ENCODE assay signal across 9 mouse cellular contexts in genomic region chr4:152011171-152011760, GRCm38 (mm10). TPM values are rescaled to one million over a fixed set of nuclear protein-coding genes. Genes with fewer than 3 reads are reported as not detected.
DNase-seq lines count a peak whose midpoint lies in the region; ATAC-seq and TF ChIP-seq lines count a peak whose summit lies in the region.
"Had no signal": no experiment of that assay in that cellular context is flagged by ENCODE, and none has a peak within 500 bp of the region (broad histone marks: within the 10 kb centered on the region; RNA-seq: fewer than 3 reads in every experiment).

No protein-coding gene starts in this region.

- no peak for DNase-seq in heart, adult 11 months
- no peak for DNase-seq in embryo, embryonic 10.5 days (ENCODE audit: low spot score)
- DNase-seq in ovary, postnatal 36 days (ENCODE audit: low spot score), result no peak
- DNase-seq in gastrocnemius, postnatal 10 days, result no peak

- TF ChIP-seq POLR2A in cortical plate, adult 2 months (IDR thresholded peaks at IDR 0.05; ENCODE audit: extremely low read depth, insufficient read depth, low read length), result no peak

- H3K9me3 ChIP-seq in heart, embryonic 13.5 days, result no peaks in the 10 kb centered on the region
- no peaks in the 10 kb centered on the region for H3K9me3 ChIP-seq in intestine, embryonic 15.5 days
- H3K9me3 ChIP-seq in midbrain, embryonic 13.5 days, result no peaks in the 10 kb centered on the region

- peak overlapping the region; percentile 94 for H3K9ac ChIP-seq in heart, embryonic 13.5 days
- peak overlapping the region; percentile 65; the same call in 1 of the 2 replicates for H3K9ac ChIP-seq in intestine, embryonic 15.5 days
- no peak overlapping the region for H3K9ac ChIP-seq in midbrain, embryonic 13.5 days (replicated peaks)

- ATAC-seq in heart, embryonic 13.5 days (ENCODE audit: extremely low read depth, insufficient number of reproducible peaks, low FRiP score, low TSS enrichment), result no peak
- ATAC-seq in intestine, embryonic 15.5 days, result no peak
- no peak for ATAC-seq in midbrain, embryonic 13.5 days
- ATAC-seq: Patski had no signal

- H3K4me3 ChIP-seq in heart, embryonic 13.5 days, result peak overlapping the region; percentile 87
- H3K4me3 ChIP-seq in cortical plate, adult 2 months (ENCODE audit: insufficient read depth, low read length), result peak overlapping the region; percentile 91
- H3K4me3 ChIP-seq in intestine, embryonic 15.5 days (replicated peaks), result peak overlapping the region; percentile 79
- peak overlapping the region; percentile 62; the same call in 1 of the 2 replicates for H3K4me3 ChIP-seq in midbrain, embryonic 13.5 days (replicated peaks)

- H3K27me3 ChIP-seq in heart, embryonic 13.5 days (replicated peaks), result no peaks in the 10 kb centered on the region
- H3K27me3 ChIP-seq in intestine, embryonic 15.5 days (replicated peaks), result no peaks in the 10 kb centered on the region
- H3K27me3 ChIP-seq in midbrain, embryonic 13.5 days, result peaks cover 44% of the 10 kb centered on the region
- H3K27me3 ChIP-seq: Patski had no signal

- H3K4me2 ChIP-seq in heart, embryonic 13.5 days, result peak overlapping the region; percentile 99
- H3K4me2 ChIP-seq in intestine, embryonic 15.5 days (replicated peaks), result peak overlapping the region; percentile 96
- peak overlapping the region; percentile 100 for H3K4me2 ChIP-seq in midbrain, embryonic 13.5 days (replicated peaks)

- 42% methylated on average over 8 of the region's 8 CpGs for WGBS in heart, embryonic 13.5 days
- 77% methylated on average over 8 of the region's 8 CpGs for WGBS in intestine, embryonic 15.5 days
- 69% methylated on average over 8 of the region's 8 CpGs for WGBS in midbrain, embryonic 13.5 days

- peaks cover 50% of the 10 kb centered on the region for H3K36me3 ChIP-seq in heart, embryonic 13.5 days
- H3K36me3 ChIP-seq in intestine, embryonic 15.5 days, result peaks cover 10% of the 10 kb centered on the region
- peaks cover 6% of the 10 kb centered on the region; the same call in 1 of the 2 replicates for H3K36me3 ChIP-seq in midbrain, embryonic 13.5 days

- TF ChIP-seq CTCF in cortical plate, adult 2 months (IDR thresholded peaks at IDR 0.05; ENCODE audit: extremely low read depth, insufficient read depth, low read length), result no peak

- peak overlapping the region; percentile 95 for H3K27ac ChIP-seq in heart, embryonic 13.5 days (replicated peaks)
- no peak overlapping the region for H3K27ac ChIP-seq in cortical plate, adult 2 months (ENCODE audit: insufficient read depth, low read length)
- H3K27ac ChIP-seq in intestine, embryonic 15.5 days, result 0 out of 2 replicates have a peak overlapping the region, but pooled peaks have one; percentile 29
- no peak overlapping the region for H3K27ac ChIP-seq in midbrain, embryonic 13.5 days

- peaks cover 62% of the 10 kb centered on the region for H3K4me1 ChIP-seq in heart, embryonic 13.5 days
- H3K4me1 ChIP-seq in cortical plate, adult 2 months (ENCODE audit: control insufficient read depth, insufficient read depth, low read length), result peaks cover 3% of the 10 kb centered on the region
- peaks cover 38% of the 10 kb centered on the region for H3K4me1 ChIP-seq in intestine, embryonic 15.5 days (replicated peaks)
- H3K4me1 ChIP-seq in midbrain, embryonic 13.5 days (replicated peaks), result peaks cover 44% of the 10 kb centered on the region

RNA-seq across cellular contexts. Expression of gene Klhl21, which starts 2.7 kb away (rescaled TPM):
- polyA plus RNA-seq in heart, embryonic 13.5 days (2015; fragmentation: Nextera tagmentation; extraction: Ambion mirVana), result 23.2 and 25.9 TPM in 2 replicates
- polyA plus RNA-seq in cortical plate, adult 2 months (2012; rRNA removed), result 11.8 and 12.6 TPM in 2 replicates
- polyA plus RNA-seq in intestine, embryonic 15.5 days (2015; fragmentation: Nextera tagmentation; extraction: Ambion mirVana), result 10.6 and 10.9 TPM in 2 replicates
- polyA plus RNA-seq in midbrain, embryonic 13.5 days (2015; fragmentation: Nextera tagmentation; extraction: Ambion mirVana), result 2.0 and 3.0 TPM in 2 replicates
- total RNA-seq in gastrocnemius, postnatal 10 days (2021), result 10 to 100 TPM; 28.9 to 29.3 TPM

RNA-seq across cellular contexts. Expression of gene Phf13, which starts 15.2 kb away (rescaled TPM):
- 17.8 and 18.3 TPM in 2 replicates for polyA plus RNA-seq in heart, embryonic 13.5 days (2015; fragmentation: Nextera tagmentation; extraction: Ambion mirVana)
- polyA plus RNA-seq in cortical plate, adult 2 months (2012; rRNA removed), result 9.3 and 9.6 TPM in 2 replicates
- 20.4 and 21.0 TPM in 2 replicates for polyA plus RNA-seq in intestine, embryonic 15.5 days (2015; fragmentation: Nextera tagmentation; extraction: Ambion mirVana)
- polyA plus RNA-seq in midbrain, embryonic 13.5 days (2015; fragmentation: Nextera tagmentation; extraction: Ambion mirVana), result 17.5 and 17.7 TPM in 2 replicates
- total RNA-seq in gastrocnemius, postnatal 10 days (2021), result 1 to 10 TPM; 6.5 to 9.5 TPM

RNA-seq across cellular contexts. Expression of gene Zbtb48, which starts 16.2 kb away (rescaled TPM):
- polyA plus RNA-seq in heart, embryonic 13.5 days (2015; fragmentation: Nextera tagmentation; extraction: Ambion mirVana), result 10.0 and 11.6 TPM in 2 replicates
- polyA plus RNA-seq in cortical plate, adult 2 months (2012; rRNA removed), result 13.7 and 19.1 TPM in 2 replicates
- polyA plus RNA-seq in intestine, embryonic 15.5 days (2015; fragmentation: Nextera tagmentation; extraction: Ambion mirVana), result 15.6 and 19.0 TPM in 2 replicates
- 17.9 and 26.3 TPM in 2 replicates for polyA plus RNA-seq in midbrain, embryonic 13.5 days (2015; fragmentation: Nextera tagmentation; extraction: Ambion mirVana)
- 1 to 10 TPM; 3.2 to 4.7 TPM for total RNA-seq in gastrocnemius, postnatal 10 days (2021)

RNA-seq across cellular contexts. Expression of gene Thap3, which starts 22.5 kb away (rescaled TPM):
- polyA plus RNA-seq in heart, embryonic 13.5 days (2015; fragmentation: Nextera tagmentation; extraction: Ambion mirVana), result 26.1 and 28.0 TPM in 2 replicates
- polyA plus RNA-seq in cortical plate, adult 2 months (2012; rRNA removed), result 29.7 and 31.5 TPM in 2 replicates
- 31.2 and 32.0 TPM in 2 replicates for polyA plus RNA-seq in intestine, embryonic 15.5 days (2015; fragmentation: Nextera tagmentation; extraction: Ambion mirVana)
- polyA plus RNA-seq in midbrain, embryonic 13.5 days (2015; fragmentation: Nextera tagmentation; extraction: Ambion mirVana), result 34.7 and 38.0 TPM in 2 replicates
- 10 to 100 TPM; 34.1 to 34.4 TPM for total RNA-seq in gastrocnemius, postnatal 10 days (2021)

RNA-seq across cellular contexts. Expression of gene Tas1r1, which starts 27.1 kb away (rescaled TPM):
- 0.11 TPM in 1 of 2 replicates, not detected in the other for polyA plus RNA-seq in heart, embryonic 13.5 days (2015; fragmentation: Nextera tagmentation; extraction: Ambion mirVana)
- 0.23 and 0.53 TPM in 2 replicates for polyA plus RNA-seq in cortical plate, adult 2 months (2012; rRNA removed)
- polyA plus RNA-seq in intestine, embryonic 15.5 days (2015; fragmentation: Nextera tagmentation; extraction: Ambion mirVana), result 0.19 and 0.44 TPM in 2 replicates
- 0.86 and 1.4 TPM in 2 replicates for polyA plus RNA-seq in midbrain, embryonic 13.5 days (2015; fragmentation: Nextera tagmentation; extraction: Ambion mirVana)
- 1 to 10 TPM; 1.1 to 1.3 TPM for total RNA-seq in gastrocnemius, postnatal 10 days (2021)

Comparison
In these comparisons a context has a peak if more than half of its experiments do, and no peak if none do; other contexts are left out.
1. H3K27ac ChIP-seq: peak in heart, embryonic 13.5 days (single experiment) and intestine, embryonic 15.5 days (single experiment); none in cortical plate, adult 2 months (single experiment) and midbrain, embryonic 13.5 days (single experiment).
2. Peak in every context shown above with its lines, with median percentiles within 50 percentile points of each other: H3K4me2 ChIP-seq and H3K4me3 ChIP-seq.